Mouse (Mus musculus): ENCODE results near the gene Endou.

The Endou gene

GRCm38 (mm10) chr15:97752491-97752890, 21.4 kb upstream of the Endou start:
- no peak for DNase-seq

- no peak for DNase-seq
Observed at GRCm38 (mm10) chr15:97751676-97752075, 20.5 kb upstream of the Endou start.

GRCm38 (mm10) chr15:97750697-97751096, 19.6 kb upstream of the Endou start:
- DNase-seq: peak; percentile 90

- DNase-seq: no peak
Observed at GRCm38 (mm10) chr15:97749841-97750240, 18.7 kb upstream of the Endou start.

GRCm38 (mm10) chr15:97749397-97749796, 18.3 kb upstream of the Endou start:
- DNase-seq: no peak

- DNase-seq: no peak
Observed at GRCm38 (mm10) chr15:97748964-97749363, 17.8 kb upstream of the Endou start.

GRCm38 (mm10) chr15:97748309-97748708, 17.2 kb upstream of the Endou start:
- no peak for DNase-seq

- no peak for DNase-seq
Observed at GRCm38 (mm10) chr15:97747486-97747885, 16.3 kb upstream of the Endou start.

- no peak for DNase-seq
Observed at GRCm38 (mm10) chr15:97746748-97747147, 15.6 kb upstream of the Endou start.

- no peak for DNase-seq
Observed at GRCm38 (mm10) chr15:97746278-97746677, 15.1 kb upstream of the Endou start.

GRCm38 (mm10) chr15:97745331-97745730, 14.2 kb upstream of the Endou start:
- DNase-seq: no peak

GRCm38 (mm10) chr15:97744930-97745329, 13.8 kb upstream of the Endou start:
- no peak for DNase-seq

GRCm38 (mm10) chr15:97743961-97744525, 12.9 kb upstream of the Endou start:
- no peak for DNase-seq

- DNase-seq: no peak
Observed at GRCm38 (mm10) chr15:97743210-97743609, 12.1 kb upstream of the Endou start.

GRCm38 (mm10) chr15:97742600-97742999, 11.5 kb upstream of the Endou start:
- DNase-seq: no peak

- DNase-seq: no peak
Observed at GRCm38 (mm10) chr15:97742074-97742473, 10.9 kb upstream of the Endou start.

GRCm38 (mm10) chr15:97741662-97742061, 10.5 kb upstream of the Endou start:
- no peak for DNase-seq

- no peak for DNase-seq
Observed at GRCm38 (mm10) chr15:97740283-97740732, 9.2 kb upstream of the Endou start.

GRCm38 (mm10) chr15:97738923-97739322, 7.8 kb upstream of the Endou start:
- no peak for DNase-seq

- DNase-seq: no peak
Observed at GRCm38 (mm10) chr15:97731988-97732387, 849 bp upstream of the Endou start.

- no peak for DNase-seq
Observed at GRCm38 (mm10) chr15:97730365-97730764, 774 bp downstream of the Endou start.

GRCm38 (mm10) chr15:97728804-97729203, 2.3 kb downstream of the Endou start:
- DNase-seq: no peak

- DNase-seq: no peak
Observed at GRCm38 (mm10) chr15:97728394-97728793, 2.7 kb downstream of the Endou start.

GRCm38 (mm10) chr15:97727520-97727919, 3.6 kb downstream of the Endou start:
- no peak for DNase-seq

- DNase-seq: no peak
Observed at GRCm38 (mm10) chr15:97727048-97727447, 4.1 kb downstream of the Endou start.

Measured in right cerebral cortex, postnatal 14 days (tissue).